Mouse (Mus musculus) NIH3T3 (cell line): Measurements from ENCODE around the gene Tmem210.

Experiments
- DNase-seq: peaks from one replicate; pipeline ENCODE4 v3.0.0-alpha.2; 2012; ENCODE audit warnings: low read depth

Gene Tmem210

GRCm38 (mm10) chr2:25297093-25297492, 9.1 kb downstream of the Tmem210 start:
- DNase-seq, result no peak

DNA sequence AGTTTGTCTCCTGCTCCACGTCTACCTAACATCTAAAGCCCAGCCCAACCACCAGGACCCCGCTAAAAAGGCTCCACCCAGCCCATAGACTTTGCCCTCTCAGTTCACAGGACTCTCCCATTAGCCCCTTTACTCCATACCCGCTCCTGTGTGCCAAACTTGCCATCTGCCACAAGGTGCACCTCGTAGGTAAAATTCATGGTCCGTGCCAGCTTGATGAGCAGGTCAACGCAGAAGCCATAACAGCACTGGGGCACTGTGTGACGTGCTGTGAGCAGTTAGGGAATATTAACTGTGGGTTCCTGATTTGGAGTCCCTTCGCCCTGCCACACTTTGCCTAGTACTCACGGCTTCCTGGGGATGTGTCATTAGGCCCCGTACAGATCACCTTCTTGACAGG, 10.1 kb downstream of the Tmem210 start:
- no peak for DNase-seq

- DNase-seq, result no peak
Measured at GRCm38 (mm10) chr2:25303452-25303851, 15.5 kb downstream of the Tmem210 start.

DNA sequence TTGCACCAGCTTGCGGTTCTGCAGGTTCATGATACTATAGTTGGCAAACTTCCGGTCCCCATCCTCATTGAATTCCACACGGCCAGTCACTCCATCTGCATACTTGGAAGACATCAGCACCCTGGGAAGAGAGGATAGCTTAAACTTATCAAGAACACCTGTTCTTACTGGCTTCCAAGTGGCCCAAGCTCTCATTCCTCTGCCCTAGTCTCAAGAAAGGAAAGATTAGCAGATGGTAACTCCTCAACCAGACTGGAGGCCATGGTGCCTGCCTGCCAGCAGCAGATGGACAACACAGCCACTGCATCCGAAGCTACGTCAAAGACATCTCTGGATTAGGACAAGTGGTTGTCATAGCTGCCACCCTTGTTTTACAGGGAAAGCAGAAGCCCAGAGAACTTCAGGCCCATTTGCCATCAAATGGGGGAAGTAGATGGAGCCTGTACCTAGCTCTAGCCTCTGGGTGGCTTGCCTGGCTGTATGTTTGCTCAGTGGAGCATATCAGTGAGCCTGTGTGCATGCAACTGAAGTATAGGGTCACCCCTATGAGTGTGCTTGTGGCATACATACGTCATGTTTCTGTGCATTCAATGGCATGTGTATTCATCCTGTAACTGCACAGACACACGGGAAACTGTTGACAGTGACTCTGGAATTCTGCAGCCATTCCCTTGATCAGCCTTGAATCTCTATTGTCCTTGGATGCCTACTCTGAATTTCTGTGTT, 16.1 kb downstream of the Tmem210 start:
- no peak for DNase-seq

DNA sequence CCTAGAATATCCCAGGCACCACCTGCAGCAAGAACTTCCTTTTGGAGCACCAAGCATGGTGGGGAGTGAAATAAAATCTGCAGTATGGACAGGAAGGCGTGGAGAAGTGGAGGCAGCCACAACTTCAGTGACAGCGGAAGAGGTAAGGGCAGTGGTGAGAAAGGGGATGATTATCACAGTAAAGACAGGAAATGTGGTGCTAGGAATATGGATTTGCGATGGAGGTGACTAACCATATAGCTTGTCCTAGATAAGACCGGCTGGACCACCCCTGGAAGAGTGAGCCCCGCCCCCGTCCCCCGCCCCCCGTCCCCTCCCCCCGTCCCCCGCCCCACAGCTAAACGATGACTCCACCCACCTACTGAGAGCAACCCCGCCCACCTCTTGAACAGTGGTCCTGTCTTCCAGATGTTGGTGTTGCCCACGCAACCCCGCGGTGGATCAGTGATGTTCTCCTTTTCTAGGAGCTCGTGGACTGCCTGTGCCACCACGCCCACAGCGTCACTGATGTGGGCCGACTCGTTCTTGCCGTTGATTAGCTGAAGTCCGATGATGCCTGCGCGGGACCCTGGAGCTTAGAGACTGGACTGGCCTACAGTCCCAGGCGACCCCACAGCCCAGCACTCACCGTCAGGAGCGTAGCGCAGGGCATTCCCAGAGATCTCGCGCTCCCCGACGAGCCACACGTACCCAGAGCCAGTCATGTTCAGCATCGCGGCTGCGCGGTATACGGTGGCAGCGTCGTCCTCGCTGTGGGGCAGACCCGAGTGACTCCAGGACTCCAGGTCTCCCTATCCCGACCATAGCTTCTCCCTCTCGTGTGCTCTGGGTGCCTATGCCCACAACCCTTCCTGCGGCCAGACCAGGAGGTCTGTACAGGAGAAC, 17.0 kb downstream of the Tmem210 start:
- no peak for DNase-seq

- no peak for DNase-seq
Measured at GRCm38 (mm10) chr2:25305587-25306359, 17.8 kb downstream of the Tmem210 start.

GRCm38 (mm10) chr2:25310180-25310579, 22.2 kb downstream of the Tmem210 start:
- no peak for DNase-seq

GRCm38 (mm10) chr2:25310969-25311368, 23.0 kb downstream of the Tmem210 start:
- no peak for DNase-seq

DNA sequence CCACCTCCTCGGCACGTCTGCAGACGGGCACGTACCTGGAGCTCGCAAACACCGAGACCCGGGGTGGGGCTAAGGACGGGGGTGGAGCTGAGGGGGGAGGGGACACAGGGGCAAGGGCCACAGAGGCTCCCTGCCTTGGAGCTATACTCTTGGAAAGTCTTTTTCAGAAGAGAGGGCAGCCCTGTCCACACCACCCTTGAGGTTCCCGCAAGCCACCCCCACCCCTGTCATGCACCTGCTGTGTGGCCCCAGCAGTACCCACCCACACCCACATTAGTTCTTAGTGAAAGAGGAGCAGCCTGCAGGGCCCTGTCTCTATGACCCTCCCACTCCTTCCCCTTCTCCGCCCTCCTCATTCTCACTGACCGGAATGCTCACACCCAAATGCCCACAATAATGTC, 23.5 kb downstream of the Tmem210 start:
- DNase-seq, result no peak

- DNase-seq, result no peak
Measured at GRCm38 (mm10) chr2:25318119-25318966, 30.4 kb downstream of the Tmem210 start.

DNA sequence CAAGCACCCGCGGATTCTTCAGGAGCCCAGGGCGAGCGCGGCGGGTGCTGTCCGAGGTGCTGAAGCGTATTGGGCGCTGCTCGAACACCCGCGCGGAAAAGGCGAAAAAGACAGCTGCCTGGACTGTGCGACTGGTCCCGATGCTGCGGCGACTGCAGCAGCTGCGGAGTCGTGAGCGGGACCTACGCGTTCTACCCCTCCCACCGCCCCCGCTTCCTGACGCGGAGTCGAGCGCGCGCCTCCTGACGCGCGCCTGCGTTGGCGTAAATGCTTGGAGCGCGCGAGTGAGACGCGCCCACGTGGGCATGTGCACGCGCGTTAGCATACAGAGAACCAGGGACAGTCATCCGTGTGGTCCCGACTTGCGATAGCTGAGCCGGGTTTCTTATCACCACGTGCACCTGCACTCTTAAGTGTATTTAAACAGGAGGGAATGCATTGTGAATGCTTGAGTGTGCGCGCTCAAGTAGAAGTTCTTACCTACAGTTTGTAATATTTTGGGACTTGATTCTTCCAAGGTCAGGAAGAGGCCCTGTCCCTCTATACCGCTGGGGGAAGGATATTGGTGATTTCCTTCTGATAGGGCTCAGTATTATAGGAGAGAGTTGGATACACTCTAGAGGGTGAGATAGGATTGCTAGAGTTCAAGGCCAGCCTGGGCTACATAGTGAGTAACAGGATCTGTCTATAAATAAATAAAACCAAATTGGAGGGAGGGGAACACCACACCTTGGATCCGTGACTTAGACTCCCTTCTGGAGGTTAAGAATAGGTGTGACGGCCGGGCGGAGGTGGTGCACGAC, 31.2 kb downstream of the Tmem210 start, which contains the start of gene Grin1:
Gene Grin1 (minus strand): TSS at position 217 of the 803 bp plus-strand sequence.
- DNase-seq, result no peak

GRCm38 (mm10) chr2:25320084-25320483, 32.1 kb downstream of the Tmem210 start:
- DNase-seq, result no peak

- no peak for DNase-seq
Measured at GRCm38 (mm10) chr2:25326036-25326435, 38.1 kb downstream of the Tmem210 start.

GRCm38 (mm10) chr2:25328440-25328839, 40.5 kb downstream of the Tmem210 start:
- peak; percentile 75 for DNase-seq

- peak; percentile 37 for DNase-seq
Measured at GRCm38 (mm10) chr2:25331470-25331869, 43.5 kb downstream of the Tmem210 start.

GRCm38 (mm10) chr2:25332286-25333160, 44.6 kb downstream of the Tmem210 start, which contains the start of gene Man1b1:
Man1b1 (plus strand) TSS chr2:25332338.
- DNase-seq, result peak; percentile 100

DNA sequence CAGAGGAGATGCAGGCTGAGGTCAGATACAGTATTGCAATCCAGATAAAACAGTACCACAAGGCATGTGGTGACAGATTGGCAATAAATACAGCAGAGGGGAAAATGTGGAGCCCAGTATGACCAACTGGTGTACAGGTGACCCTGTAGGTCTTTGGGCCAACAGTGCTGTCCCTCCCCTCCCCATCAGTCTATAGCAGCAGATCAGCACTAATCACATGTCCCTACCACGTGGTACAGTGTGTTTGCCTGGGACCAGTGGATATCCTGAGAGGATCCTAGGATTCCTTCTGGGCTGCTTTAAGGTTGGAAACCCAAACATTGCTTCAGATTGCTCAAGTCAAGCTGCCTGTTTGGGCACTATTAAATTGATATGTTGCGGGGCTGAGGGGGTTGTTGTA, 45.6 kb downstream of the Tmem210 start:
- DNase-seq, result no peak

DNA sequence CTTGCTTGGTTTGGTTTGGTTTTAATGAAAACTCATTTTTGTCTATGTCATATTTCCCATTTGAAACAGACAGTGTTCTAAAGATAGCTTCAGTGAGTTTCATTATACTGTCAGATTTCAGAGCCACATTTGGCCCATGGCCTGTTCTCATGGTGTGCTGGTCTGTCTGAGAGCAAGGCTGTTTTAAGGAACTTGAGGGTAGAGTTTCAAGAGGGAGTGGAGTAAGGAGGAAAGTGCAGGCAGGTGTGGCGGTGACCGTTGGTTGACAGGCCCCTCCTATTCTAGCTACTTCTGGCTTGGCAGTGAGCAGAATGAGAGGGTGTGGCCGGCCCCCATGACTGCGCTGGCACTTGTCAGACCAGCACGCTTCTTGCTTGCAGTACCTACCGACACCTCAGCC, 50.4 kb downstream of the Tmem210 start:
- no peak for DNase-seq
